Mouse (Mus musculus) C2C12 (cell line): ENCODE results near the gene Ttyh1. TPM values are rescaled to one million over a fixed set of nuclear protein-coding genes. Genes with fewer than 3 reads are reported as not detected.

Source experiments
- H3K27me3 ChIP-seq: one replicate; pipeline ENCODE4 v1.6.1; 2011; ENCODE audit not compliant: control insufficient read depth, insufficient read depth, insufficient read length
- H3K36me3 ChIP-seq: one replicate; pipeline ENCODE4 v1.6.1; 2011; ENCODE audit not compliant: control insufficient read depth, insufficient read depth
- H3K4me3 ChIP-seq: one replicate; pipeline ENCODE4 v1.5.1; 2011; ENCODE audit warnings: mild to moderate bottlenecking, control low read depth; ENCODE audit not compliant: poor library complexity, insufficient read depth, severe bottlenecking
- H3K79me2 ChIP-seq: one replicate; pipeline ENCODE4 v1.6.1; 2011; ENCODE audit not compliant: control insufficient read depth, insufficient read depth
- H3K79me3 ChIP-seq: one replicate; pipeline ENCODE4 v1.6.1; 2011; ENCODE audit warnings: low read depth, control low read depth
- H3ac ChIP-seq: one replicate; pipeline ENCODE3; 2011; ENCODE audit warnings: low read depth; ENCODE audit not compliant: control insufficient read depth, insufficient read length
- CEBPB ChIP-seq: IDR thresholded peaks from one replicate; pipeline ENCODE4 v1.6.1; 2011; ENCODE audit warnings: low read depth, mild to moderate bottlenecking, control low read depth, moderate library complexity
- CTCF ChIP-seq: IDR thresholded peaks from one replicate; pipeline ENCODE4 v1.5.1; 2011; ENCODE audit not compliant: control insufficient read depth, insufficient read depth, insufficient read length
- FOSL1 ChIP-seq: IDR thresholded peaks from one replicate; pipeline ENCODE4 v1.8.0; 2011; ENCODE audit warnings: mild to moderate bottlenecking, low read length; ENCODE audit not compliant: poor library complexity, insufficient read depth, severe bottlenecking
- MAX ChIP-seq: IDR thresholded peaks from one replicate; pipeline ENCODE4 v1.6.1; 2011; ENCODE audit warnings: mild to moderate bottlenecking, control low read depth
- MYOD1 ChIP-seq: IDR thresholded peaks from one replicate; pipeline ENCODE4 v1.6.1; 2011; ENCODE audit warnings: low read depth; ENCODE audit not compliant: control insufficient read depth, insufficient read length
- MYOG ChIP-seq: IDR thresholded peaks from one replicate; pipeline ENCODE4 v1.6.1; 2011; ENCODE audit not compliant: control insufficient read depth, insufficient read length; ENCODE audit errors: extremely low read depth
- USF1 ChIP-seq: IDR thresholded peaks from one replicate; pipeline ENCODE4 v1.6.1; 2011; ENCODE audit warnings: low read depth, mild to moderate bottlenecking, control low read depth, moderate library complexity
- polyA plus RNA-seq: library from polyadenylated mRNA; unstranded; fragments of >200 nt; fragmentation: generic; extraction: Trizol; gene quantifications from one replicate; pipeline ENCODE4 v1.2.1, GENCODE M21; 2012; ENCODE audit warnings: missing spikeins

The Ttyh1 gene
- polyA plus RNA-seq, 1 experiment = 0.05 TPM

- H3K79me3 ChIP-seq = peaks cover 33% of the 10 kb centered on the region
- H3K79me2 ChIP-seq = peaks cover 60% of the 10 kb centered on the region
- peaks cover 30% of the 10 kb centered on the region for H3K36me3 ChIP-seq
- H3ac ChIP-seq = peak overlapping the region; percentile 69
- H3K27me3 ChIP-seq = no peaks in the 10 kb centered on the region
- H3K4me3 ChIP-seq = peak overlapping the region; percentile 65
- TF ChIP-seq CEBPB (no peak), USF1 (no peak), CTCF (no peak), MYOG (no peak), FOSL1 (no peak), MAX (no peak), MYOD1 (no peak)
These were observed 17.2 kb downstream of the Ttyh1 start for GRCm38 (mm10) chr7:4136404-4136770.

GRCm38 (mm10) chr7:4136771-4137531 lies 17.7 kb downstream of the Ttyh1 start, which contains the start of gene Leng8:
TSS of gene Leng8 (plus strand) at chr7:4137039.
- peaks cover 35% of the 10 kb centered on the region for H3K79me3 ChIP-seq
- H3K27me3 ChIP-seq = no peaks in the 10 kb centered on the region
- H3ac ChIP-seq = peak within 1 kb of the TSS; percentile 84
- TF ChIP-seq CTCF (no peak), MYOD1 (no peak), MYOG (no peak), USF1 (no peak), FOSL1 (no peak), CEBPB (no peak), MAX (peak; percentile 79)
- H3K79me2 ChIP-seq = peaks cover 60% of the 10 kb centered on the region
- H3K36me3 ChIP-seq = peaks cover 35% of the 10 kb centered on the region
- H3K4me3 ChIP-seq = peak within 1 kb of the TSS; percentile 65

DNA sequence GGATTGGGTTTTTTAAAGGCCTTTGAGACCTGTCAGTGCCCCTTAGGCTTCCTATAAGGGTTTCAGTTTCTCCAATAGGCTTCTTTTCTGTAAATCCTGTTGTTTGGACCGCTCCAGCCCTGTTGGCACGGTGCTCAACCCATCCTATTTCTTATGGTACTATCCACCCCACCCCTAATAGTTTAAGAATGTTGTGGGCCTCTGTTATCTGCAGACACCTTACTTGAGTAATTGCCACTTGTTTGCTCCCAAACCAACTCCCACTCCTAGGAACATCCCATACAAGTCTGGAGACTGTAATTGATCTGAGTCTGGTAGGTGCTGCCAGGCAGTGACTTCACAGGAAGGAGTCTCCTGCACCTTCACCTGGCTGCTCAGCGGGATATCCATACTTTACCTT lies 18.5 kb downstream of the Ttyh1 start:
- Histone ChIP-seq H3K4me3 (peak overlapping the region; percentile 65), H3K79me3 (peaks cover 35% of the 10 kb centered on the region), H3ac (peak overlapping the region; percentile 68), H3K27me3 (no peaks in the 10 kb centered on the region), H3K36me3 (peaks cover 43% of the 10 kb centered on the region), H3K79me2 (peaks cover 60% of the 10 kb centered on the region)
- TF ChIP-seq MYOG = no peak
- TF ChIP-seq CEBPB = no peak
- TF ChIP-seq USF1 = no peak
- TF ChIP-seq CTCF = no peak
- TF ChIP-seq MAX = no peak
- TF ChIP-seq MYOD1 = no peak
- no peak for TF ChIP-seq FOSL1

- Histone ChIP-seq H3K36me3 (peaks cover 48% of the 10 kb centered on the region), H3K27me3 (no peaks in the 10 kb centered on the region), H3K79me2 (peaks cover 60% of the 10 kb centered on the region), H3K79me3 (peaks cover 35% of the 10 kb centered on the region), H3K4me3 (no peak overlapping the region), H3ac (no peak overlapping the region)
- TF ChIP-seq USF1 (no peak), MYOG (no peak), CTCF (no peak), MAX (no peak), FOSL1 (no peak), CEBPB (no peak), MYOD1 (no peak)
These were observed 19.0 kb downstream of the Ttyh1 start for GRCm38 (mm10) chr7:4138181-4138580.

GRCm38 (mm10) chr7:4138671-4139070 lies 19.5 kb downstream of the Ttyh1 start:
- H3K27me3 ChIP-seq = no peaks in the 10 kb centered on the region
- peaks cover 35% of the 10 kb centered on the region for H3K79me3 ChIP-seq
- TF ChIP-seq USF1 (no peak), CTCF (no peak)
- no peak overlapping the region for H3K4me3 ChIP-seq
- H3K36me3 ChIP-seq = peaks cover 48% of the 10 kb centered on the region
- no peak overlapping the region for H3ac ChIP-seq
- peaks cover 60% of the 10 kb centered on the region for H3K79me2 ChIP-seq
